Mouse (Mus musculus) kidney, adult 9 months (tissue): Measurements from ENCODE around the gene Hand2.

Experiments
- DNase-seq: peaks from one replicate; pipeline ENCODE4 v3.0.0; 2022

Hand2 gene

GRCm38 (mm10) chr8:57320851-57321743, at the start of gene Hand2:
Hand2 (plus strand) TSS chr8:57320983.
- DNase-seq = no peak

DNA sequence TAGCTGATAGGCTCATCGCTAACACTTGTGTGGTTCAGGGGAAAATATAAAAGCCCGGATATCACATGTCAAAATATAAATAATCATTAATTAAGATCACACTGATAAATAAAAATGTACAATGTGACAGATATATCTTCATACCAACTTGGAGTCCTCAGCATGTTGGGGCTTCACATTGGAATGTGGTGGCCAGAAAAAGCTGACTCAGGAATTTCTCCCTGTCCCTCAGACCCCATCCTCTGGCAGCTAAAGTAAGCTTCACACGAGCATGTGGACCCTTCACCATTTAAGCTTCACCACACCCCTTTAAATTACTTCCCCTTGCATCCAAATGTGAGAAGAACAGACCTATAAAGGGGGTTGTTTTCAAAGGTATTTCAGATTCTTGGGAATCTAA, 47.7 kb upstream of the Hand2 start:
- no peak for DNase-seq

GRCm38 (mm10) chr8:57293441-57293840, 27.3 kb upstream of the Hand2 start:
- no peak for DNase-seq

DNA sequence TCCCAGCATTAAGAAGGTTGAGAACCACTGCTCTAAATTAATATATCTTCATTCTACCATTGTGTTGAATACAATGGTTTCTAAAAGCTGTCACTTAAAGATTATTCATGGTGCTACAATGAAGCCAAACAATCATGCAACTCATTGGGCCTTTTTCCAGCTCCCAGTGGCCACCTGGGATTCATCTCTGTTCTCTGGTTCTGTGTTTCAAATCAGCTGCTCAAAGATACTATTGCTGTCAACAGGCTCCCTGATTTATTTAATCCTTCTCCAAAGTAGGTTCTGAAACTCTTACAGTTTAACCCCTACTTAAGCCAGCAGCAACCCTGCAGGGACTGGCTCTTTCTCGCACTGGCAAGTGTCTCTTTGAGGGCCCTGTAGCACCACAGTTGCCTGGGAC, 17.3 kb upstream of the Hand2 start:
- no peak for DNase-seq

DNA sequence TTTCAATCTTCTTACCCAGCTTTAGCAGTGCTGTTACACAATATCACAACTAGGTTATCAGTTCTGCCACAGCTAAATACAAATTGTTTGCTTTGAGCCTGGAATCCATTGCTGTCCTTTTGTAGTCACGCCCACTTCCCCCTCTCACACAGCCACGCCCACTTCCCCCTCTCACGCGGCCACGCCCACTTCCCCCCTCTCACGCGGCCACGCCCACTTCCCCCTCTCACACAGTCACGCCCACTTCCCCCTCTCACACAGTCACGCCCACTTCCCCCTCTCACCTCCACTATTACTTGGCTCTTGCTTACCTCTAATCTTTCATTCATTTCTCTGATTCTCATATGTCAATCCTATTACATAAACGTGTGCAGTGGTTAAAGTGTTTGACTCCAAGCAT, 15.8 kb upstream of the Hand2 start:
- no peak for DNase-seq

GRCm38 (mm10) chr8:57306441-57306840, 14.3 kb upstream of the Hand2 start:
- DNase-seq = no peak

DNA sequence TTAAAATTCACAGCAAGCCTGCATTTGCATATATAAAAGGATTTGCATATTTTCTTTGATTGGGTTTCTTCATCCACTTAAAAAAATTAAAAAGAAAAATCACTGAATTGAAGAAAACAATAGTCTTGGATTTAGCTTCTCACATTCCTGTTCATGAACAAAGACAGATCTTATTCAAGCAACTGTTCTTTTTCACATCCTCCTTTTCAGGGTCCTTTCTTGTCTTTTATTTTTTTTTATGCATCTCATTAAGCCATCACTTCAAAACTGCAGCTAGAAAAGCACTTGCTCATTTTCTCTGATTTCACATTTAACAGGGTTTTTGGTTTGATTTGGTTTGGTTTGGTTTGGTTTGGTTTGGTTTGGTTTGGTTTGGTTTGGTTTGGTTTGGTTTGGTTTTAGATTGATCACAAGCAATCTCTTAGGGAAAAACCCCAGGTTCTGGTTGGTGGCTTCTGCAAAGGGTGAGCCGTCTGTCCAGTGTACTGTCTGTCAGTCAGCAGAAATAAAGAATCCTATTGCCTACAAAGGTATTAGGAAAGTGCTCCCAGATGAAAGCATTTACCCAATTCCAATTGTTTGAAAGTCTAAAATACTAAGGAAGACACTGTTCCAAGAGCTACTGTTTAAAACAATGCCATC, 10.8 kb upstream of the Hand2 start:
- DNase-seq = no peak

DNA sequence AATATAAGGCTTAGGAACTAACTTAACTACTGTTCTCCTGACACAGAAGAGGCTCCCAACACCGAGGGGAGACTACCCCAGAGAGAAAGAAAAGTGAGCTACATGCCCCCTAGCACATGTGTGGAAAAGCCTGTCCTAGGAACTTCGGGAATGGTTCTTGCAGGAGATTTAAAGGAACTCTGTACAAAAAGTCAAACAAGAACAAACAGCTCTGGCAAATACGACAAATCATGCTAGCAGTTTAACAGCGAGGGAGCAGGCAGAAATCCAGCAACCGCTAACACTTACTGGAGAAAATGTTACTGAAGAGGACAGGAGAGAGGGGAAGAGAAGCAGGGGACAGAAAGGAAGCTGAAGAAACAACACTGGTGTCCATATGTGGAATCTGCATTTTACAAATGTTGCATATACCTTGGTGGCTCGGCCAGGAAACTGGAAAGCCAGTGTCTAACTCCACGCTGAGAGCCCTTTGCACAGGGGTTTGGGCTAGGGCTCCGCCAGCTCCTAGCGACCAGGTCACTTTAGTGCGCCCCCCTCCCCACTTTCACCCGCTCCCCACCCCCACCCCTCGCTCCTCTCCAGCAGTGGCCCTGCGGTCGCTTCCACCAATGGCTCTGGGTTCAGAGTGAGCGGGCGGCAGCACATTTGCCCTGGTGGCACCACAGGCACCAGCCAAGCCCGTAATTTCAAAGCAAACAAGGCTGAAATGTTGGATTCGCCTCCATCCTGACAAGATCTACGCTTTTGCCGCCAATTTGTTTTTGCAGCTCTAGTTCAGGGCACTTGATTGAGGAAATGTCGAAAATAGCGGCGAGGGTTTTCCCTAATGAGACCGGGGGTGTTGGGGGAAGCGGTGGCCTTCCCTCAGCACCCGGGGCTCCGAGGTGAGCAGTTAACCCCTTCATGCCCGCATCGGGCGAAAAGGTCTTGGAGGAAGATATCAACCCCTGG, 8.5 kb upstream of the Hand2 start:
- DNase-seq = no peak

- no peak for DNase-seq
Measured at GRCm38 (mm10) chr8:57313583-57313982, 7.2 kb upstream of the Hand2 start.

- DNase-seq = no peak
Measured at GRCm38 (mm10) chr8:57314216-57314615, 6.6 kb upstream of the Hand2 start.

- no peak for DNase-seq
Measured at GRCm38 (mm10) chr8:57315471-57315870, 5.3 kb upstream of the Hand2 start.

- DNase-seq = no peak
Measured at GRCm38 (mm10) chr8:57317107-57317506, 3.7 kb upstream of the Hand2 start.

DNA sequence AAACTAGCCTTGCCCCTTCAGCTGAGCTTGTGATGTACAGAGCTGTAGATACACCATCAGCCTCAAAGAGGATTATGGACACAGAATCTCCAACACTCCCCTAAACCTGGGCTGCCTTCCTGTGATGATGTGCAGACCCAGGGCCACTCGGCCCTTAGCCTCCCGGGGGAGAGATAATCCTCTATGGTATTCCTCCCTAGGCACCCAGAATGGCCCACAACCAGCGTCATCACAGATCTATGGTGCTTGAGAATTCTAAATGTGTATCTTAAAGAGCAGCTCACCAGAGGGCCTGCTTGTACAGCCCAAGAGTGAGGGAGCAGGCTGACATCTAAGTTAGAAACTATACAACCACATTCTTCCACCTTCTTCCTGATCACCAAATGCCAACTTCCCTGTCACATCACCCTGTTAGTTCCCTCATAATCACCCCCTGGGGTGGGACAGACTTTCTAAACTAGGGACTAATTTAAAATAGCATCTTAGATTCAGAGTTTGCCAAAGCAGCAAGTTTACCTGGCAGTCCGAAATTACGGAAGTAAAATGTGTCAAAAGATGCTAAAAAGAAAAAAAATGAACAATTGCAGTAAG, 2.8 kb upstream of the Hand2 start:
- no peak for DNase-seq

DNA sequence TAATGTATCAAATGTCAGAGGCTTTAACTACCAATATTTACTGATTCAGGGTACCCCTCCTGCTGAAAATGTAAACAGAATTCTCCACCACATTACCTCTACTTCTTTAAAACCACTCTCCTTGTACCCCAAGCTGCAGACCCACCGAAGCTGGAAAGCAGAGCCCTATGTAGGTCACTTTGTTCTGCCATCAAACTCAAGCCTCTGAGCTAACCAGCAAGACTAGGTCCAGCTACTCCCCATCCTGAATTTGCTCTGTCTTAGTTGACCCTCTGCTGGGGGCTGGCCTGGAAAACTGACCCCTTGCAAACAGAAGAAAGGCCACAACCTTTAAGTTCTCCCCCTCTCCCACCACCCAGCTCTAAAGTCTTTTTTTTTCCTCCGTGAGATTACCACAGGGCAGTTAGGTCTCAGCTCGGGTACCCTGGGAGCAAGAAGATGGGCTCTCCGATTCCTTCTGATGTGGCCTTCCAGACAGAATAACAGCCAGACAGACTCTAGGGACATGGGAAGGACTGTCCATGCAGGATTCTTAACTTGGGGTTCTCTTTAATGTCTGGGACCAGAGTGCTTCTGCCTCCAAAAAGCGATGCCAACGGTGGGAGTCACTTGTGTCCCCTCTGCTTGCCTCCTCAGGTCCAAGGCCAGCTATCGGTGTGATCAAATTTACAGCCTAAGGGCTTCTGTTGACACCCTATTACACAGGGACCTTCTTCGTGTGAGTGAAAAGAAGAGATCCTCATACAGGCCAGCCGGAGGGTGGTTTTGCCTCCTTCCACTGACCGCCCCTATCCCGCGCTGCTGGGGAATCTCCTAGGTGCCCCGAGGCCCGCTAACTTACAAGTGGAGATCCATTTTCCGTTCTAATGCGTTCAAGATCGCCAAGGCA, 1.4 kb upstream of the Hand2 start:
- no peak for DNase-seq

DNA sequence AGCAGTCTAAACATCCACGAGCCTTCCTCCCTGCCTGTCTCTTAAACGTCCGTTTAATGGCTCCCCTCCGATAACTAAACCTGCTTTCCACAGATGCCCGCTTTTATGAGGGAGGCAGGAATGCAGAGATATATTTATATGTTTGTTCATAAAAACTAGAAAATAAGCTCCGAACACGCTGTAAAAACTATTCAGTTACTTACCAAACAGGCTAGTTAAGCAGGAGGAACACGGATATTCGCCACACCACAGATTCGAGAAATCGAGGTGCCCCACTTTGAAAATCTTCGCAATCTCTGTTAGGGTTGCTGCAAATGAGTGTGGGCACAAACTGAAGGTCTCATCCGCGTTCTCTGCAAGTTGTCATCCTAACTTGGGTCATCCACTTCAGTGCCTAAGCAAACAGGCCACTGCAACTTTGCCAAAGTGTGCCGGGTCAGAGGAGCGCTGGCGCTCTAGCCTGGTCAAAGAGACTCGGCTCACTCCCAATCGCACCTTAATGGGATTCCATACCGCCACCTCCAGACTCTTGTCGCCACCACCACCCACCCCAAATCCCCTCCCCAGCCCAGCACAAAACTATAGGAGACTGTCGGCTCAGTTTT, 700 bp upstream of the Hand2 start:
- no peak for DNase-seq

DNA sequence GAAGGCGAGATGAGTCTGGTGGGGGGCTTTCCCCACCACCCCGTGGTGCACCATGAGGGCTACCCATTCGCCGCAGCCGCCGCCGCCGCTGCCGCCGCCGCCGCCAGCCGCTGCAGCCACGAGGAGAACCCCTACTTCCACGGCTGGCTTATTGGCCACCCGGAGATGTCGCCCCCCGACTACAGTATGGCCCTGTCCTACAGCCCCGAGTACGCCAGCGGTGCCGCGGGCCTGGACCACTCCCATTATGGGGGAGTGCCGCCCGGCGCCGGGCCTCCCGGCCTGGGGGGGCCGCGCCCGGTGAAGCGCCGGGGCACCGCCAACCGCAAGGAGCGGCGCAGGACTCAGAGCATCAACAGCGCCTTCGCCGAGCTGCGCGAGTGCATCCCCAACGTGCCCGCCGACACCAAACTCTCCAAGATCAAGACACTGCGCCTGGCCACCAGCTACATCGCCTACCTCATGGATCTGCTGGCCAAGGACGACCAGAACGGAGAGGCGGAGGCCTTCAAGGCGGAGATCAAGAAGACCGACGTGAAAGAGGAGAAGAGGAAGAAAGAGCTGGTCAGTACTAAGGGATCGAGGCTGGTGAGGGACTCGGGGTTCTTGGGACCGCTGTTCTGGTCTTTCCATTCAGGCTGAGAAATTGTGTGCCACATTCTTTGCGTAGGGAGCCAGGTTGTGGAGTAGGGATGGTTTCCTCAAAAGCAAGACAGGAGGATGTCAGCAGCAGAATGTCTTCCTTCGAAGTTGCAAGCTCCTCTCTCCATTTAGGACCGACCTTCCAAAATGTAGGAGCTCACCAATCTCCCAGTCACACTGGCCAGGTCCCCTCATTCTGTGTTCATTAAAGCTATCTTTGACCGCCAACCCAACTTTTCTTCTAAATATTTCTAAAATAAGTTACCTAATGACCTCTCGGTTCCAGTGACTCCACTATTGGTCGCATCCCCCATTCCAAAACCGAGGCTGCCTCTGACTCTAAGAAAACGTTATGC, 1.4 kb downstream of the Hand2 start:
- DNase-seq = no peak

GRCm38 (mm10) chr8:57322961-57323941, 2.5 kb downstream of the Hand2 start:
- no peak for DNase-seq

- DNase-seq = no peak
Measured at GRCm38 (mm10) chr8:57324091-57324490, 3.3 kb downstream of the Hand2 start.

GRCm38 (mm10) chr8:57324671-57325070, 3.9 kb downstream of the Hand2 start:
- DNase-seq = no peak
